10 mouse cellular contexts compared by ENCODE assay signal in genomic region chr2:153525906-153526311, GRCm38 (mm10). TPM values are rescaled to one million over a fixed set of nuclear protein-coding genes. Genes with fewer than 3 reads are reported as not detected.
DNase-seq lines count a peak whose midpoint lies in the region; ATAC-seq and TF ChIP-seq lines count a peak whose summit lies in the region.
"Had no signal": no experiment of that assay in that cellular context is flagged by ENCODE, and none has a peak within 500 bp of the region (broad histone marks: within the 10 kb centered on the region; RNA-seq: fewer than 3 reads in every experiment).

No protein-coding gene starts in this region.

- peak; percentile 35 for ATAC-seq in heart, embryonic 12.5 days (ENCODE audit: insufficient number of reproducible peaks, low FRiP score)
- ATAC-seq in forebrain, embryonic 14.5 days = no peak
- ATAC-seq in lung, postnatal 0 days = 0 out of 2 replicates have a peak, but pooled peaks have one; percentile 27

- TF ChIP-seq EP300 in ES-Bruce4 (IDR thresholded peaks at IDR 0.05; ENCODE audit: insufficient read depth, low read depth, low read length) = 0 out of 2 replicates have a peak, but pooled peaks have one; percentile 16
- TF ChIP-seq EP300 in lung, postnatal 0 days (IDR thresholded peaks at IDR 0.05) = no peak

- H3K27ac ChIP-seq in heart, embryonic 12.5 days (ENCODE audit: poor library complexity, severe bottlenecking) = peak overlapping the region; percentile 83
- H3K27ac ChIP-seq in ES-Bruce4 (ENCODE audit: insufficient read depth, low read length) = no peak overlapping the region
- no peak overlapping the region; the same call in 1 of the 2 replicates for H3K27ac ChIP-seq in forebrain, embryonic 14.5 days (ENCODE audit: low read depth, low read length)
- H3K27ac ChIP-seq in lung, postnatal 0 days (ENCODE audit: low read length) = no peak overlapping the region
- H3K27ac ChIP-seq: limb, embryonic 15.5 days had no signal

- WGBS in heart, embryonic 12.5 days = 7% methylated on average over 10 of the region's 10 CpGs
- WGBS in forebrain, embryonic 14.5 days = 13% methylated on average over 10 of the region's 10 CpGs
- 14% methylated on average over 10 of the region's 10 CpGs for WGBS in lung, postnatal 0 days

- TF ChIP-seq POLR2A in ES-Bruce4 (IDR thresholded peaks at IDR 0.05; ENCODE audit: insufficient read depth, low read length) = no peak

- no peaks in the 10 kb centered on the region for H3K9me3 ChIP-seq in heart, embryonic 12.5 days (replicated peaks)
- no peaks in the 10 kb centered on the region for H3K9me3 ChIP-seq in ES-Bruce4 (replicated peaks; ENCODE audit: control insufficient read depth, insufficient read depth, low read length, poor library complexity, severe bottlenecking)
- no peaks in the 10 kb centered on the region for H3K9me3 ChIP-seq in forebrain, embryonic 14.5 days (replicated peaks; ENCODE audit: control insufficient read depth, low read length)
- no peaks in the 10 kb centered on the region for H3K9me3 ChIP-seq in lung, postnatal 0 days (ENCODE audit: low read length)
- H3K9me3 ChIP-seq: limb, embryonic 15.5 days had no signal

- peaks cover 8% of the 10 kb centered on the region; the same call in 1 of the 2 replicates for H3K27me3 ChIP-seq in heart, embryonic 12.5 days (replicated peaks)
- peaks cover 19% of the 10 kb centered on the region for H3K27me3 ChIP-seq in ES-Bruce4 (ENCODE audit: control insufficient read depth, insufficient read depth, low read length, poor library complexity, severe bottlenecking)
- no peaks in the 10 kb centered on the region for H3K27me3 ChIP-seq in forebrain, embryonic 14.5 days (replicated peaks; ENCODE audit: control insufficient read depth, insufficient read depth, low read length)
- H3K27me3 ChIP-seq in lung, postnatal 0 days (replicated peaks; ENCODE audit: insufficient read depth, low read length) = peaks cover 10% of the 10 kb centered on the region

- H3K4me1 ChIP-seq in heart, embryonic 12.5 days (replicated peaks) = peaks cover 74% of the 10 kb centered on the region
- H3K4me1 ChIP-seq in ES-Bruce4 (ENCODE audit: control insufficient read depth, insufficient read depth, low read length) = peaks cover 20% of the 10 kb centered on the region
- H3K4me1 ChIP-seq in forebrain, embryonic 14.5 days (ENCODE audit: control insufficient read depth, insufficient read depth, low read length) = peaks cover 19% of the 10 kb centered on the region
- 0 out of 2 replicates have a peak, but pooled peaks cover 4% of the 10 kb centered on the region for H3K4me1 ChIP-seq in lung, postnatal 0 days (ENCODE audit: insufficient read depth, low read depth, low read length)

- TF ChIP-seq CTCF in ES-Bruce4 (IDR thresholded peaks at IDR 0.05; ENCODE audit: low read depth, low read length) = no peak
- TF ChIP-seq CTCF in lung, postnatal 0 days (IDR thresholded peaks at IDR 0.05) = no peak

- H3K36me3 ChIP-seq in heart, embryonic 12.5 days = no peaks in the 10 kb centered on the region
- H3K36me3 ChIP-seq in ES-Bruce4 (ENCODE audit: control insufficient read depth, insufficient read depth, low read length, poor library complexity, severe bottlenecking) = no peaks in the 10 kb centered on the region
- H3K36me3 ChIP-seq in forebrain, embryonic 14.5 days (ENCODE audit: control insufficient read depth, insufficient read depth, low read length) = no peaks in the 10 kb centered on the region
- H3K36me3 ChIP-seq in lung, postnatal 0 days (ENCODE audit: insufficient read depth, low read length) = no peaks in the 10 kb centered on the region
- H3K36me3 ChIP-seq: limb, embryonic 15.5 days had no signal

- DNase-seq in heart, adult 8-10 months (ENCODE audit: low spot score) = no peak
- no peak for DNase-seq in forebrain, embryonic 14.5 days (ENCODE audit: low spot score)
- DNase-seq in lung, postnatal 0 days (ENCODE audit: low spot score) = peak; percentile 42
- DNase-seq in spleen, postnatal 4 days (ENCODE audit: low spot score in 2 of 2) = peak; percentile 78 to 84
- no peak for DNase-seq in cerebellum, adult 18-20 months
- DNase-seq in right cerebral cortex, postnatal 10 days (ENCODE audit: low spot score in 2 of 2) = no peak

- H3K4me2 ChIP-seq in heart, embryonic 12.5 days = peak overlapping the region; percentile 39
- H3K4me2 ChIP-seq in forebrain, embryonic 14.5 days (ENCODE audit: low read length) = no peak overlapping the region
- H3K4me2 ChIP-seq in lung, postnatal 0 days (replicated peaks; ENCODE audit: low read depth, low read length) = no peak overlapping the region
- H3K4me2 ChIP-seq: limb, embryonic 15.5 days had no signal

- no peak overlapping the region for H3K4me3 ChIP-seq in heart, embryonic 12.5 days
- H3K4me3 ChIP-seq in ES-Bruce4 (ENCODE audit: low read depth, low read length) = no peak overlapping the region
- H3K4me3 ChIP-seq in forebrain, embryonic 14.5 days (ENCODE audit: low read depth, low read length) = no peak overlapping the region
- no peak overlapping the region for H3K4me3 ChIP-seq in lung, postnatal 0 days (ENCODE audit: low read depth, low read length)
- H3K4me3 ChIP-seq: limb, embryonic 15.5 days had no signal

- H3K9ac ChIP-seq in heart, embryonic 12.5 days = 0 out of 2 replicates have a peak overlapping the region, but pooled peaks have one; percentile 24
- H3K9ac ChIP-seq in ES-Bruce4 (ENCODE audit: low read depth, poor library complexity, severe bottlenecking) = peak overlapping the region; percentile 9; the same call in 1 of the 2 replicates
- peak overlapping the region; percentile 32; the same call in 1 of the 2 replicates for H3K9ac ChIP-seq in forebrain, embryonic 14.5 days (ENCODE audit: low read length)
- H3K9ac ChIP-seq in lung, postnatal 0 days (replicated peaks; ENCODE audit: low read depth) = no peak overlapping the region
- H3K9ac ChIP-seq: limb, embryonic 15.5 days had no signal

RNA-seq across cellular contexts. Expression of gene Nol4l, which starts 3.9 kb away (rescaled TPM):
- 14.9 and 15.2 TPM in 2 replicates for polyA plus RNA-seq in heart, embryonic 12.5 days (2016; fragmentation: Nextera tagmentation; extraction: Ambion mirVana)
- 1 to 10 TPM; 2.2 to 3.6 (median 3.0) TPM for total RNA-seq in heart, adult 8-10 months (2022)
- polyA plus RNA-seq in ES-Bruce4 (2011; ENCODE audit: insufficient read depth, insufficient read length, low read depth, missing spikeins) = 11.0 and 11.5 TPM in 2 replicates
- 31.4 and 42.0 TPM in 2 replicates for polyA plus RNA-seq in forebrain, embryonic 14.5 days (2014; fragmentation: Nextera tagmentation; extraction: Ambion mirVana)
- 8.3 and 9.9 TPM in 2 replicates for polyA plus RNA-seq in lung, postnatal 0 days (2015; fragmentation: Nextera tagmentation; extraction: Ambion mirVana)

RNA-seq across cellular contexts. Expression of gene 4930404H24Rik, which starts 33.3 kb away (rescaled TPM):
- polyA plus RNA-seq in heart, embryonic 12.5 days (2016; fragmentation: Nextera tagmentation; extraction: Ambion mirVana) = not detected in 2 replicates
- not detected for total RNA-seq in heart, adult 8-10 months (2022)
- not detected in 2 replicates for polyA plus RNA-seq in ES-Bruce4 (2011; ENCODE audit: insufficient read depth, insufficient read length, low read depth, missing spikeins)
- not detected in 2 replicates for polyA plus RNA-seq in forebrain, embryonic 14.5 days (2014; fragmentation: Nextera tagmentation; extraction: Ambion mirVana)
- polyA plus RNA-seq in lung, postnatal 0 days (2015; fragmentation: Nextera tagmentation; extraction: Ambion mirVana) = not detected in 2 replicates
- total RNA-seq: adrenal gland, postnatal 36 days had no signal
- polyA plus RNA-seq: limb, embryonic 15.5 days had no signal

Comparison
In these comparisons a context has a peak if more than half of its experiments do, and no peak if none do; other contexts are left out.
1. DNase-seq: peak in lung, postnatal 0 days (single experiment) and spleen, postnatal 4 days (2 of 2); none in heart, adult 8-10 months (single experiment), forebrain, embryonic 14.5 days (single experiment), cerebellum, adult 18-20 months (0 of 2) and right cerebral cortex, postnatal 10 days (0 of 2).